Mouse (Mus musculus) stomach, embryonic 14.5 days (tissue): ENCODE results near the gene Rasa4. TPM values are rescaled to one million over a fixed set of nuclear protein-coding genes. Genes with fewer than 3 reads are reported as not detected.
A peak's percentile ranks its signal among the peaks of the same experiment; 100 is the strongest.
"Not testable (repeated sequence)": the region's sequence is repeated elsewhere in the genome, so short reads cannot be mapped to it uniquely, and the experiment has no call there.

Experiments used
- ATAC-seq: fragments of 200-750 bp; cut with Nextera tagmentation; 2 replicates; pipeline ENCODE4 v1.8.0; 2017; ENCODE audit warnings: low read depth, moderate TSS enrichment; ENCODE audit not compliant: insufficient number of reproducible peaks, insufficient read depth, low FRiP score
- H3K27ac ChIP-seq: fragments of 300-500 bp; sonication (generic); 2 replicates; pipeline ENCODE4 v1.5.1; 2014; ENCODE audit warnings: mild to moderate bottlenecking, low read length, moderate library complexity, mixed read lengths
- H3K27me3 ChIP-seq: fragments of 300-500 bp; sonication (generic); 2 replicates; pipeline ENCODE4 v1.6.1; 2014; ENCODE audit warnings: low read length, control low read depth, mixed read lengths; ENCODE audit not compliant: control insufficient read depth, insufficient read depth
- H3K36me3 ChIP-seq: fragments of 300-500 bp; sonication (generic); 2 replicates; pipeline ENCODE4 v1.6.1; 2014; ENCODE audit warnings: mild to moderate bottlenecking, control low read depth, low read length, moderate library complexity, mixed read lengths; ENCODE audit not compliant: control insufficient read depth, insufficient read depth
- H3K4me1 ChIP-seq: fragments of 300-500 bp; sonication (generic); 2 replicates; pipeline ENCODE4 v1.6.1; 2014; ENCODE audit warnings: low read length, control low read depth, mixed read lengths; ENCODE audit not compliant: control insufficient read depth, insufficient read depth
- H3K4me2 ChIP-seq: fragments of 300-500 bp; sonication (generic); replicated peaks from 2 replicates; pipeline ENCODE4 v1.6.1; 2014; ENCODE audit warnings: low read depth, low read length, control low read depth
- H3K4me3 ChIP-seq: fragments of 300-500 bp; sonication (generic); 2 replicates; pipeline ENCODE4 v1.5.1; 2014; ENCODE audit warnings: low read depth, low read length, control low read depth
- H3K9ac ChIP-seq: fragments of 300-500 bp; sonication (generic); replicated peaks from 2 replicates; pipeline ENCODE4 v1.6.1; 2014; ENCODE audit warnings: low read depth, mild to moderate bottlenecking, control low read depth, low read length, moderate library complexity, mixed read lengths
- H3K9me3 ChIP-seq: fragments of 300-500 bp; sonication (generic); 2 replicates; pipeline ENCODE4 v1.6.1; 2016; ENCODE audit warnings: low read depth, low read length, control low read depth; ENCODE audit not compliant: control insufficient read depth
- WGBS: fragments of 180-500 bp; shearing (Covaris S2); extraction: QIAGEN DNeasy Blood & Tissue Kit; methylation state at CpG from one replicate; pipeline ENCODE4 v1.1.7; 2014; 5-methylcytosine and 5-hydroxymethylcytosine counted together
- polyA plus RNA-seq: library from polyadenylated mRNA; unstranded; fragments of >200 nt; fragmentation: Nextera tagmentation; extraction: Ambion mirVana; gene quantifications from 2 replicates; pipeline ENCODE4 v1.2.1, GENCODE M21; 2014

The Rasa4 gene
- polyA plus RNA-seq, 1 experiment from 2014 or later: 11.0 TPM

DNA sequence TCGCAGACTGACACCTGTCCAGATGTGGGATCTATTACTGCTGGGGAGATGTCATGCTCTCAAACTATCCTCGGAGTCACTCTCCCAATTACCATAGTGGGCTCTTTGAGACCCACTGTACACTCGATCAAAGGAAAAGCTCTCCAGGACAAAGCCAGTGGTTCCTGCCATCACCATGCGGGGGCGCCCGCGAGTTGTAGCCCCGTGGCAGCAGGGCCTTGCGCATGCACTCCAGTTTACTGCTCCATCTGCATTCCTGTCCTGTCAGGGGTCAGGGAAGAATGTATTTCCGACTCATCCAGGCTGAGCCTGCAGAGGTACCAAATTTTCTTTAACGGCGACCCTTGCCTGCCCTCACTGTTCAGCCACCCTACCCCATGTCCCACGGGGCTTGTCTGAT is 38.9 kb upstream of the Rasa4 start:
- Histone ChIP-seq H3K4me1 (peaks cover 3% of the 10 kb centered on the region; the same call in 1 of the 2 replicates), H3K9me3 (no peaks in the 10 kb centered on the region), H3K27me3 (no peaks in the 10 kb centered on the region), H3K4me3 (no peak overlapping the region), H3K4me2 (no peak overlapping the region), H3K36me3 (no peaks in the 10 kb centered on the region), H3K27ac (no peak overlapping the region), H3K9ac (no peak overlapping the region)
- ATAC-seq: no peak
- WGBS: 64% methylated on average over 13 of the region's 13 CpGs

DNA sequence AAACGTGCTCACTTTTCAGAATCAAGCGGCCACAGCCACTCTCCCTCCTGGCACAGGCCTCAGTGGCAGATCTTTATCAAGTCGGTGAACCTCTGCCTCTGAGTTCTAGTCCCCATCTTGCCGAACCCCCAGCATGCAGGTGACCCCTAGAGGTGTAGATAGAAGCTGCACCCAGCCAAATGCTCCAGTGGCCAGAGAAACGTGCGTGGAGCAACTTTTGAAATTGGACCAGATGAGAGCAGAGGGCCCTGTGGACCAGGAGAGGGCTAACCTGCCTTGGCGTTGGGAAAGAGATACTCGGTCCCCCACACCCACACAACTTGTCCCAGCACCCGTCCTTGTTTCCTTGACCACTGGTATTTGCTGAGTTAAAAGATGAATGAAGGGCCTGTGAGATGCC is 38.3 kb upstream of the Rasa4 start:
- H3K9ac ChIP-seq: no peak overlapping the region
- no peaks in the 10 kb centered on the region for H3K27me3 ChIP-seq
- no peaks in the 10 kb centered on the region for H3K36me3 ChIP-seq
- H3K9me3 ChIP-seq: no peaks in the 10 kb centered on the region
- H3K4me2 ChIP-seq: no peak overlapping the region
- peaks cover 3% of the 10 kb centered on the region; the same call in 1 of the 2 replicates for H3K4me1 ChIP-seq
- 40% methylated on average over 9 of the region's 9 CpGs for WGBS
- no peak overlapping the region for H3K27ac ChIP-seq
- no peak overlapping the region for H3K4me3 ChIP-seq
- no peak for ATAC-seq

DNA sequence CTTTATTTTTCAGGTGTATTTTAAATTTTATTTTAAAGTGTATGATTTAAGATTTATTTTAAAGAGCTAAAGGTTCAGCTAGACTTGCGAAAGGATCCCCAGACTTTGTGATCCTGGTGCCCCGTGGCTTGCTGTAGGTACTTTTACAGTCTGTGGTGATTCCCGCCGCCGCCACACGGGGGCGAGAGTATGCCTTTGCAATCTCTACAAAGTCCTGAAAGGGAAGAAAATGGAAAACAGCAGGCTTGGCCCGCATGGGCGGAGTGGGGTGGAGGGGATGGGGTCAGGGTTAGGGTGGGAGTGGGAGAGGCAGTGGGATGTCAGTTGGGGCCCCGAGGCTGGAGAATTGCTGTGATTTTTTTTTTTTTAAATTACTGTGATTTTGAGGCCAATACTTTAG is 37.7 kb upstream of the Rasa4 start:
- Histone ChIP-seq H3K4me2 (no peak overlapping the region), H3K4me1 (peaks cover 3% of the 10 kb centered on the region; the same call in 1 of the 2 replicates), H3K9ac (no peak overlapping the region), H3K36me3 (no peaks in the 10 kb centered on the region), H3K27ac (no peak overlapping the region), H3K4me3 (no peak overlapping the region), H3K27me3 (no peaks in the 10 kb centered on the region), H3K9me3 (no peaks in the 10 kb centered on the region)
- ATAC-seq: no peak
- 3% methylated on average over 10 of the region's 10 CpGs for WGBS

DNA sequence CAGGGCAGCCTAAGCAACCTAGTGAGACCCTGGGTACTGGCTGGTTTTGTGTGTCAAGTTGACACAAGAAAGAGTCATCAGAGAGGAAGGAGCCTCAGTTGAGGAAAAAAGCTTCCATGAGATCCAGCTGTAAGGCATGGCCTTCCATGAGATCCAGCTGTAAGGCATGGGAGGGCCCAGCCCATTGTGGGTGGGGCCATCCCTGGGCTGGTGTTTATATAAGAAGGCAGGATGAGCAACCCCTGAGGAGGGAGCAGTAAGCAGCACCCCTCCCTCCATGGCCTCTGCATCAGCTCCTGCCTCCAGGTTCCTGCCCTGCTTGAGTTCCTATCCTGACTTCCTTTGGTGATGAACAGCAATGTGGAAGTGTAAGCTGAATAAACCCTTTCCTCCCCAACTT is 35.2 kb upstream of the Rasa4 start:
- not testable (repeated sequence) for H3K9ac ChIP-seq, ATAC-seq, H3K36me3 ChIP-seq, H3K27me3 ChIP-seq, H3K4me2 ChIP-seq, H3K27ac ChIP-seq, H3K9me3 ChIP-seq, H3K4me3 ChIP-seq
- peaks cover 14% of the 10 kb centered on the region for H3K4me1 ChIP-seq

DNA sequence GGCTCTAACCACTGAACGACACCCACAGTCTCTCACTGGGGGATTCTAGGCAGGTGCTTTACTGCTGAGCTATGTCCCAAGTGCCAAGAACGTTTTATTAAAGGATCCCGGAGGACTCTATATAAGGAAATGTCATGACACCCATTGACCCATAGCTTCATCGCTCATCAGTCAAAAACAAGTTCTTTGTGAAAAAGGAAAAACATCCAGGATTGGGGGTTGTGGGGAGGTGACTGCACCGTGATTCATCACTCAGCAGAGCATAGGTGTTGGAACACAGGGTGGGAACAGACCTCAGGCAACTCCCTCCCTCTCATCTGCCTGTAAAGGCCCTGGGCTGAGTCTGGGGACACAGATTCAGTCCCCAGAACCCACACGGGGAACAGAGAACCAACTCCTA is 33.8 kb upstream of the Rasa4 start:
- Histone ChIP-seq H3K9ac (no peak overlapping the region), H3K36me3 (no peaks in the 10 kb centered on the region), H3K9me3 (no peaks in the 10 kb centered on the region), H3K27ac (no peak overlapping the region), H3K4me3 (no peak overlapping the region), H3K4me2 (no peak overlapping the region), H3K27me3 (no peaks in the 10 kb centered on the region), H3K4me1 (peaks cover 14% of the 10 kb centered on the region)
- WGBS: 35% methylated on average over 6 of the region's 6 CpGs
- ATAC-seq: no peak

DNA sequence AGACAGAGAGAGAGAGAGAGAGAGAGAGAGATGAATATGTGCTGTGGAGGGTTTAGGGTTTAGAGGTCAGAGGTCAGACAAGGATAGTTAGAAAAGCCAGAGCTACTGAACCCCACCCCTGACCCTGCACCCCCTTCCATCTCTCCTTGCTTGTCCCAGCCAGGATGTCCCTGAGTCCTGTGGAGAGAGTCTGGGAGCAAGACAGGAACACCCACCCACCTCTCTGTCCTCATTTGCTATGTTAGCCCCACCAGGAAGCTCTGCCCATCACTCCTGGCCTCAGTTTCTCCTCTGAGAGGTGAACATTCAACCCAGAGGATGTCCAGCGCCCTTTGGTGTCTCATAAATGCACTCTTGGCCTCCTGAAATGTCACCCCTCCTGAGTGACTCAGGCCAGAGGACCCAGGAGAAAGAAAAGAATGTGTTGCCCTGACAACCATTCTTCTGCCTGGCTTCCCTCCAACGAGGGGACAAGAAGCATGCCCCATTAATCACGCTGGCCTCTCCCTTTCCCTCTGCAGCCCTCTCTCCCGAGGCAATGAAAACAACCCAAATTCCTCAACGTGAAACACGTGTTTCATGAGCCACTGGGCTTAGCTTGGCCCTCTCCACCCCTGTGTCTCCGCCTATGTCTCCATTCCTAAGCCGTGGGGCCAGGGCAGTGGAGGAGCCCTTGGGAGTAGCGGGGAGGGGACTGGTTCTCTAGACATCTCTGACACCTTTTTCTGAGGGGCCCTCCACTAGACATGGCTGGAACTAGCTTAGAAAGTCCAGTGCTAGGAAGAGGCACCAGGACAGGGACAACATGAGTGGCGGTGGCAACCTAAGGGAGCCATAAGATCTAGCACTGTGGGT is 32.3 kb upstream of the Rasa4 start:
- H3K4me2 ChIP-seq: no peak overlapping the region

DNA sequence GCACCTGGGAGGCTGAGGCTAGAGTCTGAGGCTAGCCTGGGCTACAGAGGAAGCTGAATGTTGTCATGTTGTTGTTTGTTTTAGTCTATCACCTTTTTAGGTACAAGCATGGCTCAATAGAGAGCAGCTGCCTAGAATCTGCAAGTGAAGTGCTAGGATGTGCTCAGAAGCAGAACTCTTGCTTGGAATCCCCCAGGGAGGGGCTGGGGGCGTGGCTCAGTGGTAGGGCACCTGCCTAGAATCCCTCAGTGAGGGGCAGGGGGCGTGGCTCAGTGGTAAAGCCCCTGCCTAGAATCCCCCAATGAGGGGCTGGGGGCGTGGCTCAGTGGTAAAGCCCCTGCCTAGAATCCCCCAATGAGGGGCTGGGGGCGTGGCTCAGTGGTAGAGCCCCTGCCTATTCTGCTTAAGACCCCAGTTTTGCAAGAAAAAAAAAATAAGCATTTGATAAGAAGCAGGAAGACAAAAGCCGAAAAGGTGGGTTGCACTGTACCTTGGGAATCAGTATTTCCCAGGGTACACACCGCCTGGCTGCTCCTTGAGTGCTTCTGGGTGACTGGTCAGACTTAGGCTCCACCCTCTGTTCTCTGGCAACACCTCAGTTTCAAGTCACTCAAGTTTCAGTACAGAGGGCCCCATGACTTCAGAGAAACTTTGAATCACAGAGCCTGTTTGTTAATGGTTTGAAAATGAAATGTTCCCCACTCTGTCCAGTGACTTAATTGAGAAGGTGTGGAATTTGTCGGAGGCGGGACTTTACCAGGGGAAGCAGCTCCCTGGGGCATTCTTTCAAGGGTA is 30.7 kb upstream of the Rasa4 start:
- peaks cover 20% of the 10 kb centered on the region for H3K4me1 ChIP-seq
- H3K4me2 ChIP-seq: no peak overlapping the region
- no peak overlapping the region for H3K9ac ChIP-seq
- no peaks in the 10 kb centered on the region for H3K36me3 ChIP-seq
- H3K9me3 ChIP-seq: no peaks in the 10 kb centered on the region
- H3K27ac ChIP-seq: no peak overlapping the region
- no peak for ATAC-seq
- H3K27me3 ChIP-seq: no peaks in the 10 kb centered on the region
- 83% methylated on average over 8 of the region's 8 CpGs for WGBS
- H3K4me3 ChIP-seq: no peak overlapping the region

More for the DNA sequence above, 32.3 kb upstream of the Rasa4 start:
- Histone ChIP-seq H3K36me3 (no peaks in the 10 kb centered on the region), H3K4me3 (no peak overlapping the region), H3K9ac (no peak overlapping the region), H3K9me3 (no peaks in the 10 kb centered on the region), H3K4me1 (peaks cover 11% of the 10 kb centered on the region), H3K27me3 (no peaks in the 10 kb centered on the region), H3K27ac (peak overlapping the region; percentile 85)
- ATAC-seq: peak; percentile 86
- WGBS: 8% methylated on average over 10 of the region's 10 CpGs

DNA sequence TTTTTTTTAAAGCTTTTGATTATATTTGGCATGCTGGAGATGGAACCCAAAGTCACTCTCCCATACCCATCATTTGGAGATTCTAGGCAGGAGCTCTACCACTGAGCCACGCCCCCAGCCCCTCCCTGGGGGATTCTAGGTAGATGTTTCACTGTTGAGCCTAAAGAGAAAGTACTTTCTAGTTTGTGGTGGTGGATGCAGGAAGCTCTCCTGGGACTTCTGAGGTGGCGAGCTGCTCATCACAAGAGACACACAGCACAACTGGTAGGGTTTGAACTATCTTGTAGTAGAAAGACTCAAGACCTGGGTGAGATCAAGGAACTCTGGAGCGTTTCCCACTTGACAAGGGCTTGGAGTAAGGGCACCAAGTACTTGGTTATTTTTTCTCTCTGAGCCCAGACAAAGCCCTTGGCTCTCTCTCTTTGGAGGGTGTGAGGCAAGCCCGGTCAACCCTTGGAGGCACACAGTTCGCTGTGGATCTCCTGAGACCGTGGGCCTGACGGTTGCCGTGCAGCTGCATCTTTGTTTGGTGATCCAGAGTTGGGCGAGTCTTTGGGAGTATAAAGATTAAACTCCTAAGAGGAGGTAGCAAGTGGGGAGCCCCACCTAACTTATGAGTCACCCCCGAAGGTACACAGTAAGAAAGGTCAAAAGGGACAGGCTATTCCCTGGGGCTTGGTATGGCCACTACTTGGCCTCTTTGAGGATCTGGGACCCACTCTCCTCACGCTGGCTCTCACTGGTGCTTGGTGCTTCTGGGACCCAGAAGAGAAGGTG is 29.2 kb upstream of the Rasa4 start, which contains the start of gene Upk3bl:
Gene Upk3bl (plus strand): TSS at position 192 of the 777 bp plus-strand sequence.
- H3K27me3 ChIP-seq: no peaks in the 10 kb centered on the region
- no peak within 1 kb of the TSS for H3K4me3 ChIP-seq
- H3K27ac ChIP-seq: no peak within 1 kb of the TSS
- H3K9ac ChIP-seq: no peak within 1 kb of the TSS
- peaks cover 20% of the 10 kb centered on the region for H3K4me1 ChIP-seq
- ATAC-seq: no peak
- no peaks in the 10 kb centered on the region for H3K9me3 ChIP-seq
- H3K36me3 ChIP-seq: no peaks in the 10 kb centered on the region
- no peak within 1 kb of the TSS for H3K4me2 ChIP-seq
- 80% methylated on average over 11 of the region's 11 CpGs for WGBS
